Mouse (Mus musculus): ENCODE measurements at regions not wholly inside any gene's neighbourhood (a gene's known extent, or its start where the extent isn't known, plus 50 kb on each side); places are given as distances from the start of the nearest gene placed in this dataset.

GRCm38 (mm10) chr11:84725936-84726613 lies 93.2 kb downstream of the Mrm1 start:
- H3K27ac ChIP-seq (ENCODE audit: insufficient read depth, low read depth, low read length, poor library complexity, severe bottlenecking) = no peak overlapping the region
- in situ Hi-C loops (cut with MboI; ENCODE audit: low sequenced_read_pairs in 2 of 2, unreplicated experiment in 2 of 2) = no loop called here

GRCm38 (mm10) chr11:84725177-84725792 lies 94.0 kb downstream of the Mrm1 start:
- no peaks in the 10 kb centered on the region for H3K9me3 ChIP-seq (ENCODE audit: control insufficient read depth, insufficient read depth, low read depth, low read length)
- in situ Hi-C loops (cut with MboI; ENCODE audit: low sequenced_read_pairs in 2 of 2, unreplicated experiment in 2 of 2) = no loop called here
- no peak overlapping the region for H3K4me3 ChIP-seq (ENCODE audit: insufficient read depth in 1 of 2, low read depth in 1 of 2, low read length in 2 of 2, poor library complexity in 1 of 2, severe bottlenecking in 1 of 2)
- TF ChIP-seq ZC3H11A (IDR thresholded peaks at IDR 0.05; ENCODE audit: borderline replicate concordance, low read depth, low read length) = no peak
- TF ChIP-seq MAFK (IDR thresholded peaks at IDR 0.05; ENCODE audit: insufficient read depth, low read depth, low read length) = no peak
- no peak for TF ChIP-seq HCFC1 (IDR thresholded peaks at IDR 0.05; ENCODE audit: borderline replicate concordance, insufficient read depth, low read length)
- no peak for TF ChIP-seq CHD2 (IDR thresholded peaks at IDR 0.05; ENCODE audit: low read depth, low read length)
- TF ChIP-seq ZNF384 (IDR thresholded peaks at IDR 0.05; ENCODE audit: low read depth, low read length) = no peak
- H3K4me1 ChIP-seq (ENCODE audit: control insufficient read depth in 2 of 2, insufficient read depth in 2 of 2, low read length in 2 of 2, poor library complexity in 1 of 2) = peaks cover 0 to 3% of the 10 kb centered on the region in 2 experiments; a peak in 1 of 4 replicates
- H3K9ac ChIP-seq (ENCODE audit: insufficient read depth, low read depth, low read length, poor library complexity, severe bottlenecking) = no peak overlapping the region
- no peaks in the 10 kb centered on the region for H3K36me3 ChIP-seq (ENCODE audit: control insufficient read depth, insufficient read depth, low read length, poor library complexity, severe bottlenecking)
- H3K27ac ChIP-seq (ENCODE audit: insufficient read depth, low read depth, low read length, poor library complexity, severe bottlenecking) = no peak overlapping the region
- no peak for DNase-seq (ENCODE audit: low read depth, low spot score)

More at GRCm38 (mm10) chr11:84725936-84726613, 93.2 kb downstream of the Mrm1 start:
- no peaks in the 10 kb centered on the region for H3K36me3 ChIP-seq (ENCODE audit: control insufficient read depth, insufficient read depth, low read length, poor library complexity, severe bottlenecking)
- no peak for DNase-seq (ENCODE audit: low read depth, low spot score)
- H3K4me1 ChIP-seq (ENCODE audit: control insufficient read depth in 2 of 2, insufficient read depth in 2 of 2, low read length in 2 of 2, poor library complexity in 1 of 2) = peaks cover 0 to 3% of the 10 kb centered on the region in 2 experiments; a peak in 1 of 4 replicates
- H3K9me3 ChIP-seq (ENCODE audit: control insufficient read depth, insufficient read depth, low read depth, low read length) = no peaks in the 10 kb centered on the region
- no peak for TF ChIP-seq ZNF384 (IDR thresholded peaks at IDR 0.05; ENCODE audit: low read depth, low read length)
- TF ChIP-seq HCFC1 (IDR thresholded peaks at IDR 0.05; ENCODE audit: borderline replicate concordance, insufficient read depth, low read length) = no peak
- TF ChIP-seq MAFK (IDR thresholded peaks at IDR 0.05; ENCODE audit: insufficient read depth, low read depth, low read length) = no peak
- TF ChIP-seq CHD2 (IDR thresholded peaks at IDR 0.05; ENCODE audit: low read depth, low read length) = no peak
- TF ChIP-seq ZC3H11A (IDR thresholded peaks at IDR 0.05; ENCODE audit: borderline replicate concordance, low read depth, low read length) = no peak
- no peak overlapping the region for H3K9ac ChIP-seq (ENCODE audit: insufficient read depth, low read depth, low read length, poor library complexity, severe bottlenecking)
- no peak overlapping the region for H3K4me3 ChIP-seq (ENCODE audit: insufficient read depth in 1 of 2, low read depth in 1 of 2, low read length in 2 of 2, poor library complexity in 1 of 2, severe bottlenecking in 1 of 2)

- TF ChIP-seq ZC3H11A (IDR thresholded peaks at IDR 0.05; ENCODE audit: borderline replicate concordance, low read depth, low read length) (peak; percentile 24; the same call in 1 of the 2 replicates), CHD2 (IDR thresholded peaks at IDR 0.05; ENCODE audit: low read depth, low read length) (no peak)
- no peak overlapping the region for H3K4me3 ChIP-seq (ENCODE audit: insufficient read depth in 1 of 2, low read depth in 1 of 2, low read length in 2 of 2, poor library complexity in 1 of 2, severe bottlenecking in 1 of 2)
- H3K9me3 ChIP-seq (ENCODE audit: control insufficient read depth, insufficient read depth, low read depth, low read length) = no peaks in the 10 kb centered on the region
- peaks cover 0 to 3% of the 10 kb centered on the region in 2 experiments; a peak in 1 of 4 replicates for H3K4me1 ChIP-seq (ENCODE audit: control insufficient read depth in 2 of 2, insufficient read depth in 2 of 2, low read length in 2 of 2, poor library complexity in 1 of 2)
- DNase-seq (ENCODE audit: low read depth, low spot score) = no peak
- H3K9ac ChIP-seq (ENCODE audit: insufficient read depth, low read depth, low read length, poor library complexity, severe bottlenecking) = no peak overlapping the region
- in situ Hi-C loops (cut with MboI; ENCODE audit: low sequenced_read_pairs in 2 of 2, unreplicated experiment in 2 of 2) = no loop called here
- no peaks in the 10 kb centered on the region for H3K36me3 ChIP-seq (ENCODE audit: control insufficient read depth, insufficient read depth, low read length, poor library complexity, severe bottlenecking)
- no peak overlapping the region for H3K27ac ChIP-seq (ENCODE audit: insufficient read depth, low read depth, low read length, poor library complexity, severe bottlenecking)
Measured at GRCm38 (mm10) chr11:84724080-84724479, 95.2 kb downstream of the Mrm1 start.

GRCm38 (mm10) chr11:84722658-84723201 lies 96.6 kb downstream of the Mrm1 start:
- DNase-seq (ENCODE audit: low read depth, low spot score) = no peak
- Histone ChIP-seq H3K9me3 (ENCODE audit: control insufficient read depth, insufficient read depth, low read depth, low read length) (no peaks in the 10 kb centered on the region), H3K36me3 (ENCODE audit: control insufficient read depth, insufficient read depth, low read length, poor library complexity, severe bottlenecking) (no peaks in the 10 kb centered on the region), H3K4me3 (ENCODE audit: insufficient read depth in 1 of 2, low read depth in 1 of 2, low read length in 2 of 2, poor library complexity in 1 of 2, severe bottlenecking in 1 of 2) (no peak overlapping the region), H3K9ac (ENCODE audit: insufficient read depth, low read depth, low read length, poor library complexity, severe bottlenecking) (no peak overlapping the region), H3K27ac (ENCODE audit: insufficient read depth, low read depth, low read length, poor library complexity, severe bottlenecking) (no peak overlapping the region), H3K4me1 (ENCODE audit: control insufficient read depth in 2 of 2, insufficient read depth in 2 of 2, low read length in 2 of 2, poor library complexity in 1 of 2) (peaks cover 0 to 3% of the 10 kb centered on the region in 2 experiments; a peak in 1 of 4 replicates)
- in situ Hi-C loops (cut with MboI; ENCODE audit: low sequenced_read_pairs in 2 of 2, unreplicated experiment in 2 of 2) = no loop called here
- TF ChIP-seq ZNF384 (IDR thresholded peaks at IDR 0.05; ENCODE audit: low read depth, low read length) (no peak), CHD2 (IDR thresholded peaks at IDR 0.05; ENCODE audit: low read depth, low read length) (no peak), HCFC1 (IDR thresholded peaks at IDR 0.05; ENCODE audit: borderline replicate concordance, insufficient read depth, low read length) (no peak)
